Mouse (Mus musculus) kidney, postnatal 25 days (tissue): ENCODE data around the gene 9830107B12Rik.

Source experiments
- DNase-seq, 2 experiments: peaks; one replicate each; pipeline ENCODE4 v3.0.0; 2021; ENCODE audit warnings: mixed read lengths in 2 of 2

9830107B12Rik gene

DNA sequence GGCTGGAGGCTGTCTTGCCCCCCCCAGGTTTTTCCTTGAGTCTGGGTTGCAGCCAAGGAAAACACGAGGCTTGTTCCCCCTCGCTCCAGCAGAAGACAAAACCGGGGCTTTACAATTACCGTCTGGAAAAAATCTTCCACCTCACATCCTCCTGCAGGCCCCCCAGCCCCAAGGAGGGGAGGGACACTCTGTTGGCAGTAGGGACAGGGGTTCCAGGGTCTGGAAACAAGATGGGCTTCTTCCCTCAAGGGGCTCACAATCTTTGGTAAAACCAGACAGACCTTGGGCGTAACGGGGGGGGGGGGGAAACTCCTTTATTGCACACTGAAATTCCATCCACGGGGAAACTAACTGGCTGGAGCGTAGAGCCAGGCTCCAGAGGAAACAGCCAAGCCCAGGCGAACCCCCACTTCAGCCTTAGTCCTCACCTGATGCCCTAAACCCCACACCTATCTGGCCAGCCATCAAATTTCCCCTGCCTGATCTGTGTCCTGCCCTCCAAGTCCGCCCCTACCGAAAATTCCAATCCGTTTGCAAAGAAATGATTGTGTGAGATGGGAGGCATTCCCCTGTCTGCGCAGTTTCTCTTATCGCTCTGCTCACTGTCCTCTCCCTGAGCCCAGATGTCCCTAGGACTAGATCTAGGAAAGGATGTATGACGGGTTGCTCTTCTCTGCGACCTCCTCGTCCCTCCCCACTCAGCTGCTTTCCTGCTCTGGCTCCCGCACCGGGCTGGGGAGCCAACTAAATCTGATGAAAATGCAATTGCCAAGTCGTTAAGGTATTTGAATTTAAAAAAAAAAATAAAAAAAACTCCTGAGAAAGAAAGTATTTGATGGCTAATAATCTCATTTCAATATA lies 51.0 kb downstream of the 9830107B12Rik start:
- DNase-seq: no peak

DNA sequence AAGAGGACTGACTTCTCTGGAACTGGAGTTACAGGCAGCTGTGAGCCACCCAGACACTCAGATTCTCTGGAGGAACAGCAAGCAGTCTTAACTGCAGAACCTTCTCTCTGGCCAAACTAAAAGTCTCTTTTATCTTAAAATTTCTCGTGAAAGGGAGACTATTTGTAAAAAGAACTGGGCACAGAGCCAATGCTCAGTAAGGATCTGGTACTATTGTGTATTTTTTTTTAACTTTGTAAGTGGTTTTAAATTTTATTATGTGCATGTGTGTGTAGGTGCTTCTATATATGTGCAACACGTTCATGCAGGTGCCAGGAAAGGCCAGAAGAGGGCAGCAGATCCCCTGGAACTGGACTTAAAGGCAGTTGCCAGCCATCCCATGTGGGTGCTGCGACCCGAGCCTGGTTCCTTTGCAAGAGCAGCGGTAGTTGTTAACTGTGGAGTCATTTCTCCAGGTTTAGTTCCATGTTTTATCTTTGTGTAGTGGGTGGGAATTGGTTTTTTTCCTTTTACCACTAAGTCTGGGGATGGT lies 52.7 kb downstream of the 9830107B12Rik start:
- no peak for DNase-seq

DNA sequence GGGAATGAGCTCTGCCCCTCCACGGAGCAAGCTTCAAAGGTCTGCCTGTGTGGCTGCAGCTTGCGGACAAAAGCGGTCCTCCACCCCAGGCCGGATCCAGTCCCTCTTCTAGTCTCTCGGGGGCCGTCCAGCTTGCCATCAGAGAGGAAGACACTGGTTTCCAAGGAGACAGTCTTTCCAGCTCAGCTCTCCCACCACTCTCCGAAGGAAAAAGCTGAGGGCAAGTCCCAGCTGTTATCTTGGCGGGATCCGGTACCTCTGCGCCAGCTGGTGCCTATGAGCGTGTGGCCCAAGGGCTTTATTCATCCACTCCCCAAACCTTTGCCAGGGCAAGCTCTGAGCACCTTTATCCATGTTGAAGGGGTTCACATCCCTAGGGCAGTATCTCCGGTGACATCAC lies 55.8 kb downstream of the 9830107B12Rik start:
- no peak for DNase-seq

DNA sequence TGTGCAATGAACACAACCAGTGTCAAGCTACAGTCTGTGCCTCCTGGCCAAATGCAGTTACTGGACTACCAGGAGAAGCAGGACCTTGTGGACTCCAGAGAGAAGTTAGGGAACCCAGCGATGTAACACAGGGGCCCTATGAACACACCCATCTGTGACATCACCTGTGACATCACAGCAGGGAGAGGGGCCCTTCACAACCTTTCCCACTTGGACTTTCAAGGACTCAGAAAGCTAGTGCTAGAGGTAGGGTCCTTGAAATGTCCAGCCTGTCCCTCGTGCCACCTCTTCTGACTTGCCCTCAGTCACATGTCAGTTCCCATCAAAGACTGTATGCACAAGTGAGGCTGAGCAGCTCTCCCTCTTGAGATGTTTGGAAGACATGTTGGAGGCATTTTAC lies 56.6 kb downstream of the 9830107B12Rik start:
- DNase-seq: no peak

DNA sequence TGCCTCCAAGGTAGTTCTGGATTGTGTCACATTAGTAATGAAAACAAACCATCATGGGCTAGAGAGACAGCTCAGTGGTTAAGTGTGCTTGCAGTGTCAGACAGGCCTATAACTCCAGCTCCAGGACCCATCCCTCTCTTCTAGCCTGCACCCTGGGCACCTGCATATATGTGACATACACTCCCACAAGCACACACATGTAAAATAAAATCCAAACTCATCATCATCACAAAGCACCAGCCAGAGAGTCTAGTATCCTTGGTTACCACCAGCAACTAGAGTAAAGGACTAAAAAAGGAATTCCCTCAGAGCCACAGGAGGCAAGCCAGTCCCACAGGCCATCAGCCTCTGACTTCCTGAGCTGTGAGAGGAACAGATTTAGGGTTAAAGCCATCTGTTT lies 57.0 kb downstream of the 9830107B12Rik start, which contains the start of gene 1700067P10Rik:
1700067P10Rik (plus strand) TSS at position 301 of the 400 bp plus-strand sequence.
- DNase-seq: no peak

DNA sequence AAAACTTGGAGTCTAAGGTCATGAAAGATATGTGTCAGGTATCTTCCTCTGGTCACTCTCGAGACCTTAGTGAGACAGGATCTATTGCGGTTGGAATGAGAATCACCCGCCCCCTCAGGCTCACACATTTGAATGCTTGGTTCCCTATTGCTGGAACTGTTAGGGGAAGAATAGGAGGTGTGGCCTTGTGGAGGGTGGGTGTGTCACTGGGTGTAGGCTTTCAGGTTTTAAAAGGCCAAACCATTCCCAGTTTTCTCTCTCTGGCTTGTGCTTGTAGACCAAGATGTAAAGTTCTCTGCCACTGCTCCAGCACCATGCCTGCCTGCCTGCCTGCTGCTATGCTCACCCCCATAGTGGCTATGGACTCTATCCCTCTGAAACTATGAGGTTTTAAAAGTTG lies 65.4 kb downstream of the 9830107B12Rik start:
- DNase-seq: no peak
